Mouse (Mus musculus) heart, postnatal 4 days (tissue): ENCODE results near the gene Lman2. TPM values are rescaled to one million over a fixed set of nuclear protein-coding genes. Genes with fewer than 3 reads are reported as not detected.

Experiments
- DNase-seq: peaks from one replicate; pipeline ENCODE4 v3.0.0; 2021
- total RNA-seq, 2 experiments: library from RNA; stranded (reverse); gene quantifications; 2 replicates each; pipeline ENCODE4 v1.2.3; 2021

Gene Lman2
- total RNA-seq, 2 experiments from 2014 or later, result 54.1 to 59.3 TPM

GRCm38 (mm10) chr13:55371007-55371681, 8.6 kb upstream of the Lman2 start:
- no peak for DNase-seq

- DNase-seq, result no peak
These were observed 7.7 kb upstream of the Lman2 start for GRCm38 (mm10) chr13:55370234-55370633.

DNA sequence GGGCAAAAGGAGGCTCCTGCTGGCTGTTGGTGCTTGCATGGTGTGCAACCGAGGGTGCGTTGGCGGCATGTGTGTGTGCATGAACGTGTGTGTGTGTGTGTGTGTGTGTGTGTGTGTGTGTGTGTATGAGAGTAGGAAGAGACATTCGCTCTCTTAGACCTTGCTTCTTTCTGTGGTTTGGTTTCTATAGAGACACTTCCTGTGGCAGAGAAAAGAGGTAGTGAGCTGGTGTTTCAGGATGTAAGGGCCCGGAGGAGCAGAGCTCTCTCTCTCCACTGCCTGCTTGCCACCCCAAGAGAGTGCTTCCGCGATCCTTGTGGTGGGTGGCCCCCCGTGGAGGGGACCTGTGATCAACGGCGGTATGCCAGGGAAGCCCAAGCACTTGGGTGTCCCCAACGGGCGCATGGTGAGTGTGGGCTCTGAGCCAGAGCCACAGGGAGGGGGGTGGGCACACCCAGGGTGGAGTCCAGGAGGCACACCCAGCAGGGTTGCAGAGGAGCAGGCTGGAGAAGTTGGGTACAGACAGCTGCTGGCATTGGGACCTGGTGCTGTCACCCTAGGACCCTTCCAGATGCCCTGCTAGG, 7.0 kb upstream of the Lman2 start, which contains the start of gene Rgs14:
Gene Rgs14, plus strand, starts transcription at position 202 of the 584 bp plus-strand sequence.
- DNase-seq, result no peak

DNA sequence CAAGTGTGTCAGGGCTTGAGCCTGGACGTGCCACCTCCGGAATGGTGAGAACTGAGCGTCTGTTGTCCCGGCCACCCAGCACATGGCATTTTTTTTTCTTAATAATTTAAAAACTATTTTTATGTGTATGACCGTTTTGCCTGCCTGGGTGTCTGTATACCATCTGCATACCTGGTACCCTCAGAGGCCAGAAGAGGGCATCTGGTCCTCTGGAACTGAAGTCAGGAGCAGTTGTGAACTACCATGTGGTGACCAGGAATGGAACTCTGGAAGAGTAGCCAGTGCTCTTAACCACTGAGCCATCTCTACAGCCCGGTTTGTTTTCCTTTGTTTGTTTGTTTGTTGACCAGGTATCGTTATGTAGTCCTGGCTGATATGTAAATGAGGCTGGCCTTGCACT, 5.8 kb upstream of the Lman2 start:
- no peak for DNase-seq

DNA sequence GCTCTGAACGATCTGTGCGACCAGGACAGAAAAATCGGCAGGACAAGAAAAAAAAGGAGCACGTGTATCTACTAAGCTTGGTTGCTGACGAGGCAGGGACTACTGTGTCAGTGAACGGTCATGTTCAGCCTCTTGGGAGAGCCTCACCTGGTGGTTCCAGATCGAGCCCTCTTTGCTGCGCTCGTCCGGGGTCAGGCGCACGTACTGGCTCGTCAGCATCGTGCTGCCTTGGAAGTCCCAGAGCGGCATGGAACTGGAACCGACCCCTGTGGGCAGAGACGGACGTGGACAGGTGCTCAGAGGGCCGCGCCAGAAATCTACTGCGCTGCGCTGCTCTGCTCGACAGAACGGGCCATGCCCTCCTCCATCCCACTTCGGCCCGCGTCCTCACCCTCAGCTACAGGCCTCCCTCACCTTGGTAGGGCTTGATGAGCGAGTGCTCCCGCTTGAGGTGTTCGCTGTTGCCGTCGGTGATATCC, 570 bp downstream of the Lman2 start:
- DNase-seq, result no peak

DNA sequence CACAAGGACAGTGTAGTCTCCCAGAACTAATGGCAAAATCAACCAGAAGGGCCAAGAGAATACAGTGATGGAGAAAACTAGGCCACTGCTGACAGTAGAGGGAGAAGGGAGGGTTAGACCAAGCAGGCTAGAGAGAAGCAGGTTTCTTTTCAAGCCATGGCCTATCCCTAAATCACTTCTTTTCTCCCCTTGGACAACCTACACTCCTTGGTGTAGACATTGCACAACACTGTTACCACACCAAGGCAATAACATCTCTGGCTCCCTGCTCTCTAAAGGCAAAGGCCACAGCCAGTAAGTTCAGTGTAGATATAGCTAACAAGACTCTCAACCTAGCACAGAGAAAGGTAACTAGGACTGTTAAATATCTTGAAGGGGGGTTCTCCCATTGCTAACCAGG, 1.4 kb downstream of the Lman2 start:
- no peak for DNase-seq

DNA sequence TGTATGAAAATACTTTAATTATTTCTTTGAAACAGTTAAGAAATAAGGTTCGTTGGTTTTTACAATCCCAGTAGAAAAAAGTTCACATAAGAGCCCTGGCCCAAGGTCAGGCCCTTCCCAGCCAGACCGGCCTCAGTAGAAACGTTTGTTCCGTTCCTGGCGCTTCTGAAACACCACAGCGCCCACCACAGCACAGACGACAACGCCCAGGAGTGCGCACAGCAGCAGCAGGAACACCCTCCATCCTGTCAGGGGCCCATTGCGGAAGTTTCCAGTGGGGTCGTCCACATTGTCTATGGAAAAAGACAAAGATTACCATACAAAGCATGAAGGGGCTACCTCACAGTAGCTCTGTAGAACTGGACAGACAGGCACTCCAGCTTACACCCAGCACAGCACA, 15.8 kb downstream of the Lman2 start:
- no peak for DNase-seq

GRCm38 (mm10) chr13:55344286-55344685, 18.3 kb downstream of the Lman2 start:
- DNase-seq, result no peak

DNA sequence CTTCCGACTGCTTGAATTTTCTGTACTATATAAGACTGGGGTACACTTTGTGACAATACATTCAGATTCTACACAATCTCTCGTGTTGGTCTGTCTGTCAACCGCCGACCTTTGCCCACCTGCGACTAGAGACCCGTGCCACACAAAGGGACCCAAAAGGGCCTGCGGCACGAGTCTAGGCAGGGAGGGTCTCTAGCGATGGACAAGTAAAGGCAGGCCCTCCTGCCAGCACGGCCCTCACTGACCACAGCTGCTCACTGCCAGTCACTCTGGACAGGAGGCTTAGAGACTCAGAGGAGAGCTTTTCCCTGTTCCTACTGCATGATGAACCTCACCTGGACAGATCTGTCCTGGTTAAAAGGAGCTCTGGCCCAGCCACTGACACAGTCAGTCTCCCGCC, 20.1 kb downstream of the Lman2 start:
- no peak for DNase-seq

DNA sequence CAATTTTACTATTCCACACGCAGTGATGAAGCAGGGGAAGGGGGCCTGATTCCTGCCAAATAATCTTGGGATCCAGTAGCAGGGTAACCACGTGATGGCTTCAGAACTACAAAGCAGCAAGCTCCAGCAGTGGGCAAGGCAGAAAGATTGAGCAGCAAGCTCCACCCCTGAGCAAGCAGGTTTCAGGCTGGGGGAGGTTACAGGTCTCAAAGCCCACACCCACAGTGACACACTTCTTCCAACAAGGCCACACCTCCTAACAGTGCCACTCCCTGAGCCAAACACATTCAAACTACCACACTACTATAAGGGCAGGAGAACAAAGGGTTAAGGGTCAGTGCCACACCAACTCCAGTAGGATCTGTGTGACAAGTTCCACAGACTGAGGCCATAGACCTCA, 23.3 kb downstream of the Lman2 start:
- no peak for DNase-seq

- DNase-seq, result no peak
These were observed 24.2 kb downstream of the Lman2 start for GRCm38 (mm10) chr13:55338131-55339054.

DNA sequence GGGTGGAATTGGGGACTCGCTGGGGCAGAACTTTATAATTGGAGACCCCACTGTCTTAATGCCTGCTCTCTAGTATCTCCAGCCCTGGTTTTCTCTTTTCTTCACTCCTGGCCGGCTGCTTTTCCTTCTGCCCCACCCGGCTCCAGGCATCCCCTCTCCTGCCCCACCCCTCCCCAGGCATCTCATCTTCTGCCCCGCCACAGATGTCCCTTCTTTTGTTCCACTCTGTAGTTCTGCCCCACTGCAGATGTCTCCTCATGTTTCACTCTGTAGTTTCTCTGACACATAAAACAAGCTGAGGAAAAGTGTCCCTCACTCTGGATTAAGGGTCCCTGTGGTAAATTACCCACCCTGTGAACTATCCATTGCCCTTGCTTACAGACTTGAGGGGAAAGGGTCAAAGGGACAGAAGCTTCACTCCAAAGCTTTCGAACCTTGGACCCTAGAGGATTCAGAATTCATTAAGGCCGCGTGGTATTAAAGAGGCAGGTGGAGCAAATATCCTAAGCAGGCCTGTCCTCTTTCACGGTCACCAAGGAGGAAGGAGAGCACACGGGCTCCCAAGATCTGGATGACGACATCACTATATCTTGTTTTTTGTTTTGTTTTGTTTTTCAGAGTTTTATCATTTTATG, 25.1 kb downstream of the Lman2 start:
- no peak for DNase-seq

DNA sequence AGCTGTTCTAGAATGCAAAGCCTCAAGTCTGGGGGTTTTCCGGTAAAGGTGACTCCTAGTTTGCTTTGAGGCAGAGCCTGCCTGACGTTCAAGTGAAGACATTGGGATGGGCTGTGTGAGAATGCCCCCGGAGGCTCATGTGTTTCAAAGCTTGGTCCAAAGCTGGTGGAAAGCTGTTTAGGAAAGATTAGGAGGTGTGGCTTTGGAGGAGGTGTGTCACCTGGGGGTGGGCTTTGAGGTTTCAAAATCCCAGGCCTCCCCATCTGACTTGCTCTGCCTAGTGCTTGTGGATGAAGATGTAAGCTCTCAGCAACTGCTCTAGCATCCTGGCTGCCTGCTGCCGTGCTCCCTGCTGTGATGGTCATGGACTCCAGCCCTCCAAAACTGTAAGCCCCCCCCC, 26.9 kb downstream of the Lman2 start:
- no peak for DNase-seq

DNA sequence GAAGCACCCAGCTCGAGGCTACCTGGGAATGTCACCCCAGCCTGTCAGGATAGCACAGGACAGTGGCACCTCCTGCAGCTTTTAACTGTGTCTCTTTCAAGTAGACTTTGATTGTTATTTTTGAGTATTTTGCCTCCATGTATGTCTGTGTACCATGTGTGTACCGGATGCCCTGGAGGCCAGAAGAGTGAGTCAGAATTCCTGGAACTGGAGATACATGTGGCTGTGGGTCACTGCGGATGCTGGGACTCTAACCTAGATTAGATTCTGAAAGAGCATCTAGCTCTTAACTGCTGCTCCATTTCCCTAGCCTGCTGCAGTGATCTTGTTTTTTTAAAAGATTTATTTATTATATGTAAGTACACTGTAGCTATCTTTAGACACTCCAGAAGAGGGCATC, 30.3 kb downstream of the Lman2 start:
- no peak for DNase-seq

DNA sequence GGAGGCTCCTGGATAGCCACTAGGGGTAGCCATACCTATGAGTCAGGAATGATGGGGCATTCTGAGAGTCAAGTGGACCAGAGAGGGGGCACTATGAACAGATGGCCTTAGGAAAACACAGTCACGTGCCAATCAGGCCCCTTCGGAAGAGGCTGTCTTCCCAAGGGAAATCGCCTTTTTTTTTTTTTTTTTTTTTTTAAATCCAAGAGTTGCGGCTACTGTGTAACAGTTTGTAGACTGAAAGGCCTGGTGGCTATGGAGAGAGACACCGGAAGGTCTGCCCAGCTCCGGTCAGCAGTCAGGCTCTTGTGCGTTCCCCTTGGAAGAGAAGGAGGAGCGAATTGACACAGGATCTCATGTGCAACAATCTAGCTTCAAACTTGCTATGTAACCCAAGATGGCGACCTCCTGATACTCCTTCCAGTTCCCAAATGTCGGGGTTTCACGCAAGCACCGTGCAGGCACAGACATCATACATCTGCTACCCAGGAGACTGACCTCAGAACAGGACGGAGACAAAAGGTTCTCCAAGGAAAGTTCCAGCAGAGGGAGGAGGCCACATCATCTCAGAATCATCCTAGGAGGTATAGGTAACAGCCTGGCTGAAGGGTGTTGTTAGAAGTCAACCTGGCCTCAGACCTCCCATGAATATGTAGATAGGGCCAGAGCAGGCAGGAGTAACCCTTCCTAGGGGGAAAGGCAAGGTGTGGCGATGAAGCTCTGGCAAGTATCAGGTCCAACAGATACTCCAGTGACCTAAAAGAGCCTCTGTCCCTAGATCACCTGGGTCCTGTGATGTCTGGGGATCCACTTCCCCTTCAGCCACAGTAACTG, 31.8 kb downstream of the Lman2 start:
- no peak for DNase-seq

DNA sequence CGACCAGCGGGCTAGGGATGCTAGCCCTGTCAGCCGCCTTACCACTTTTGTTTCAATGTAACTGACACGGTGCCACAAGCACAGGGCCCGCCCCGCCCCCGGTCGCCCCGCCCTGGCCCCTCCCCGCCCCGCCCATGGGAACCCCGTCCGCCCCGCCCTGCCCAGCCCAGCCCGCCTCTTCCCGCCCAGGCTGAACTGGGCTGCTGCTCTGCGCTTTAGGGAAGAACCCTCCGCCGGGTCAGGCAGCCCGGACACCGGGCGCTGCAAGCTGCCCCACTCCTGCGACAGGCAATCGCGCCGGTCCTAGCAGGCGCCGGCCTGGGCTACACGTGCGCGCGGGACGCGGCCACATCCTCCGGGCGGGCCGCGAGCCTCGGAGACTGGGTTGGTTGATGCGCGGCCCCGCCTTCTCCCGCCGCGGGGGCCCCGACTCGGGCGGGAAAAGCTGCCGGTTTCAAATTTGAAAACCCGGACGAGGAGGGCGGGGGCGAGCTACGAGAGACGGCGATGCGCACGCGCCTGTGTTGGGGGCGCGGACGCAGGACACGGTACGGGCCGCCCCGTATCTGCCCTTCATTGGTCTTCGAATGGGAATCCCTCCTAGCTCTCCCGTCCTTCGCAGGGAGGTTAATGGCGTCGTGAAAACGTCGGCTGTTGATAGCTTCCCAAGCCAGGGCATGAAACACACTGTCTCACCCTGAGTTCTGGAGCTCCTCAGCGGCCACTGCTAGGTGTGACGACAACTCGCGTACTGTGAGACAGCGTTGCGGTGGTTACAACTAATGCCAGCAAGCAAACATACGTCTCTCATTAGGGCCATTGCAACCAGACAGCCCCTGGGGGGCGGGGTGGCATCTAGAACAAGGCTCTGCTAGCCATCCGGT, 32.7 kb downstream of the Lman2 start, which contains the start of gene Mxd3:
Gene Mxd3, minus strand, starts transcription at position 141 of the 884 bp plus-strand sequence.
- peak; percentile 88 for DNase-seq

GRCm38 (mm10) chr13:55329109-55329682, 33.4 kb downstream of the Lman2 start:
- peak; percentile 63 for DNase-seq

GRCm38 (mm10) chr13:55328641-55329040, 33.9 kb downstream of the Lman2 start:
- DNase-seq, result no peak

DNA sequence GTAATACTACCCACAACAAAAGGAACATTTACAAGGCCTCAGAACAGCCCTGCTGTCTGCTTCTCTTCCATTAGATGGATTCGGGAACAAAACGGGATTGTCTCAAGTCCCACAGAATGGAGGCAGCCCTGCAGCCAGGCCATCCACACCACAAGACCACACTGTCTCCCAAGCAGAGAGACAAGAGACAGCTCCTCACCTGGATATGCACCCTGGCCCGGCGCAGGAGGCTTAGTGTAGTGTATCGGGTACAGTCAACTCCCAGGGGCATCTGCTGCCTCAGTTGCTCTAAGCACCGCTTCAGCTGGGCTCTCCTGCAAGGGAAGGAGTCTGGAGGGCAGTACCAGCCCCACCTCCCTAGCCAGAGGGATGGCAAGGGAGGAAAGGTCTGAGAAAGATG, 34.4 kb downstream of the Lman2 start:
- DNase-seq, result no peak

DNA sequence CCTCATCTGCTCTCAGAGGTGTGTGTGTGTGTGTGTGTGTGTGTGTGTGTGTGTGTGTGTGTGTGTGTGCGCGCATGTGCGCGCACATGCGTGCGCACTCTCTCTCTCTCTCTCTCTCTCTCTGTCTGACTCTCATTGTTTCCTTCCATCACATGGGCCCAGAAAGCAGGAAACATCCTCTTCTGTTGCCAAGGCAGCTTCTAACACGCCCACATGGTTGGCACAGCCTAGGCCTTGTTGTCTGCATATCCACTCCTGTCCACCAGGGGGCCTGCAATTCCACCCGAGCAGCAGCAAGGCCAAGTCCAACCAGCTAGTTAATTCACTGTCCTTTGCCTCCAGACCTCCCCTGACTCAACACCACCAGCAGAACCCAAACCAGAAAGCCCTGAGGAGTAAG, 35.0 kb downstream of the Lman2 start:
- DNase-seq, result peak; percentile 91
